Mouse (Mus musculus): ENCODE results near the gene Tesmin. TPM values are rescaled to one million over a fixed set of nuclear protein-coding genes. Genes with fewer than 3 reads are reported as not detected.

Tesmin gene
- polyA plus RNA-seq, 1 experiment from 2014 or later, result 0.24 TPM

DNA sequence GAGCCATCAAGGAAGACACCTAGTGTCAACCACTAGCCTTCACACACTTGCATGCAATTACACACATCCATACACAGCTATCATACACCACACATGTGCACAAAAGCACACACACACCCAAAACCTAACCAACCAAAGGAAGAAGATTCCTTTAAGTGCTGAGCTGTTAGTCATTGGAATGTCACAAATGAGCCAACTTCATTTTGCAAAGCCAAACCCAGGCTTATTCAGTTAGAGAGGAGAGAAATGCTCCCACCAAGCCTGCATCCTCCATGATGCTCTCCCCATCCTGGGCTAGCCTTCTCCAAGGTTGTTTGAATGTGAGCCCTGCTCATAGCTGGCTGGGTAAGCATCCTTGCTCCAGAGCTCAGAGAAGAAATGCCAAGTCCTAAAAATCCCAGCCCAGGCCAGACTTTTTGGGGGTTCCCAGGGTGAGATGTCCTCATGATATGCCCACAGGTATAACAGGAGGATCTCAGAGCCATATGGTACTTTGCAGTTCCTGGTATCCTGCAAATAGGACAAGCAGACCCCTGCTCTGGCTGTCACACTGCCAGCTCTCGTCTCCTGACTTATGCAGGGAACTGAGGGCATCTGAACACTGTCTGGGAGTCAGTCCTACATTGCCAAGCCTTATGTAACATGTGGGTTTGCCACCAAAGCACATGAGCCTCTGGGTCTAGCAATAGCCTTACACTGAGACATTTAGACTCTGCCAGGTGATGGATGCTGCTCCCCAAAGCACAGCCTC is 17.0 kb downstream of the Tesmin start:
- Histone ChIP-seq H3K36me3 (ENCODE audit: control insufficient read depth, insufficient read depth) (no peaks in the 10 kb centered on the region), H3K4me3 (replicated peaks; ENCODE audit: low read length) (no peak overlapping the region), H3K9me3 (ENCODE audit: control insufficient read depth, low read length) (no peaks in the 10 kb centered on the region; the same call in 1 of the 2 replicates), H3K4me1 (replicated peaks; ENCODE audit: control insufficient read depth, insufficient read depth, low read length) (no peaks in the 10 kb centered on the region), H3K9ac (replicated peaks; ENCODE audit: low read depth, low read length) (no peak overlapping the region), H3K27me3 (replicated peaks; ENCODE audit: control insufficient read depth, insufficient read depth, low read length) (no peaks in the 10 kb centered on the region), H3K27ac (ENCODE audit: low read length) (no peak overlapping the region), H3K4me2 (ENCODE audit: low read length) (no peak overlapping the region)
- WGBS, result 60% methylated on average over 1 of the region's 1 CpGs
- ATAC-seq, result no peak

DNA sequence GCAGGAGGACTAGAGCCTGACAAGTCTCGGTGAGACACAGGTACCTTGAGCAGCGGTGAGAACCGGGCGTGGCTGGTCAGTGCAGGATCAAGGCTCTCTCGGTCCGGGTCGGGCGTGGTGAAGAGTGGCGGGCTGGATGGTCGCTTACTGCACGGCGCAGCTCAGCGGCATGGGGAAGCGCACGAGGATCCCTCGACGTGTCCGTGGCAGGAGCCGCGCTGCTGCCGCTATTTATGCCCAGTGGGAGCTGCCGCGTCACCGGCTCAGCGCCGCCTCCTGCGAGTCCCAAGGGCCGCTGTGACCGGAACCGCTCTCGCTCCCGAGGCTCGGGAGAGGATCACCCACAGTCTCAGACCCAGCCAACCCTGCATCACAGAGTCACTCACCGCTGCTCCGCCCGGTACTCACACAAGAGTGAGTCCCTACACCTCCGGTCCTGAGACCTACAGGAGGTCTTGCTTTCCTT is 25.6 kb downstream of the Tesmin start, which contains the start of gene Gal:
TSS of gene Gal (minus strand) at position 277 of the 466 bp plus-strand sequence.
- 2% methylated on average over 37 of the region's 37 CpGs for WGBS
- ATAC-seq, result peak; percentile 54
- peaks cover 7% of the 10 kb centered on the region; the same call in 1 of the 2 replicates for H3K27me3 ChIP-seq (replicated peaks; ENCODE audit: control insufficient read depth, insufficient read depth, low read length)

DNA sequence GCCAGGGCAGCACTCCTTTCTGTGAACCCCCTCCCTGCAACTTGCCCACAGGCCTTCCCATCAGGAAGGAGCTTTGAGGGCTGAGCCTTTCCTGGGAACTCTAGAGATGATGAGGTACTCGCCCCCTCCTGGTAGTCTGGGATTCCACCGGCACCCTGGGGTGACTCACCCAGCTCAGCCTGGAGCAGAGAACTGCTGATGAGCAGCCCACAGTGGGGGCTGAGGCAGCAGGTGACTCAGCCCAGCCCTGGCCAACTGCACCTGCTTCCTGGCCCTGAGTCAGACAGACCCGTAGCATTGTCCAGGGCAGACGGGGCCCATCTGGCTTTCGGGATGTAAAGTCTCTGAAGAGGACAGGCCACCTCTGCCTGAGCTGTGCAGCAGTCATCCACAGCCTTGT is 30.6 kb downstream of the Tesmin start:
- Histone ChIP-seq H3K4me2 (ENCODE audit: low read length) (no peak overlapping the region), H3K36me3 (ENCODE audit: control insufficient read depth, insufficient read depth) (no peaks in the 10 kb centered on the region), H3K4me1 (replicated peaks; ENCODE audit: control insufficient read depth, insufficient read depth, low read length) (peaks cover 3% of the 10 kb centered on the region), H3K27me3 (replicated peaks; ENCODE audit: control insufficient read depth, insufficient read depth, low read length) (0 out of 2 replicates have a peak, but pooled peaks cover 3% of the 10 kb centered on the region), H3K9ac (replicated peaks; ENCODE audit: low read depth, low read length) (no peak overlapping the region), H3K27ac (ENCODE audit: low read length) (no peak overlapping the region), H3K4me3 (replicated peaks; ENCODE audit: low read length) (no peak overlapping the region), H3K9me3 (ENCODE audit: control insufficient read depth, low read length) (no peaks in the 10 kb centered on the region)
- 56% methylated on average over 5 of the region's 5 CpGs for WGBS
- ATAC-seq, result no peak

More for the DNA sequence above, 25.6 kb downstream of the Tesmin start, which contains the start of gene Gal:
- Histone ChIP-seq H3K4me1 (replicated peaks; ENCODE audit: control insufficient read depth, insufficient read depth, low read length) (peaks cover 5% of the 10 kb centered on the region), H3K9ac (replicated peaks; ENCODE audit: low read depth, low read length) (peak within 1 kb of the TSS; percentile 41), H3K9me3 (ENCODE audit: control insufficient read depth, low read length) (no peaks in the 10 kb centered on the region), H3K4me2 (ENCODE audit: low read length) (peak within 1 kb of the TSS; percentile 47), H3K4me3 (replicated peaks; ENCODE audit: low read length) (peak within 1 kb of the TSS; percentile 37), H3K36me3 (ENCODE audit: control insufficient read depth, insufficient read depth) (no peaks in the 10 kb centered on the region), H3K27ac (ENCODE audit: low read length) (no peak within 1 kb of the TSS)

DNA sequence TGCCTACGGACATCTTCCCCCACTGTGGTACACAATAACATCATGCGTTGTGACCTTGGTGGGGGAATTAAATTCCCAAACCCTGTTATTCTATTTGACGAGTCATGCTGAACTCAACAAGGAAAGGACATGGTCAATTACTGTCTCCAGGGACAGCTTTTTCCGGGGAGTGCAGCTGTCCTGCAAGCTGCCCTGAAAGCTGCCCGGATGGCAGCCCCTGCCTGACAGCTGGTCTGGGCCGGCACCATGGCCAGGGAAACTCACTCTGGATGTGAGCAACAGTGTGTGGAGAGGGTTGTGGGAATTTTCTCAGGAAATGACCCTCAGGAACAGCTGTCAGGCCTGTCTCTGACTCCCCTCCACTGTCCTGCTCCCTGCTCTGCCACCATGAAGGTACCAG is 33.8 kb downstream of the Tesmin start:
- H3K36me3 ChIP-seq (ENCODE audit: control insufficient read depth, insufficient read depth), result no peaks in the 10 kb centered on the region
- H3K4me1 ChIP-seq (replicated peaks; ENCODE audit: control insufficient read depth, insufficient read depth, low read length), result no peaks in the 10 kb centered on the region
- H3K27ac ChIP-seq (ENCODE audit: low read length), result no peak overlapping the region
- no peak overlapping the region for H3K4me3 ChIP-seq (replicated peaks; ENCODE audit: low read length)
- no peaks in the 10 kb centered on the region for H3K27me3 ChIP-seq (replicated peaks; ENCODE audit: control insufficient read depth, insufficient read depth, low read length)
- 46% methylated on average over 6 of the region's 6 CpGs for WGBS
- H3K9me3 ChIP-seq (ENCODE audit: control insufficient read depth, low read length), result no peaks in the 10 kb centered on the region
- H3K9ac ChIP-seq (replicated peaks; ENCODE audit: low read depth, low read length), result no peak overlapping the region
- no peak for ATAC-seq
- no peak overlapping the region for H3K4me2 ChIP-seq (ENCODE audit: low read length)

DNA sequence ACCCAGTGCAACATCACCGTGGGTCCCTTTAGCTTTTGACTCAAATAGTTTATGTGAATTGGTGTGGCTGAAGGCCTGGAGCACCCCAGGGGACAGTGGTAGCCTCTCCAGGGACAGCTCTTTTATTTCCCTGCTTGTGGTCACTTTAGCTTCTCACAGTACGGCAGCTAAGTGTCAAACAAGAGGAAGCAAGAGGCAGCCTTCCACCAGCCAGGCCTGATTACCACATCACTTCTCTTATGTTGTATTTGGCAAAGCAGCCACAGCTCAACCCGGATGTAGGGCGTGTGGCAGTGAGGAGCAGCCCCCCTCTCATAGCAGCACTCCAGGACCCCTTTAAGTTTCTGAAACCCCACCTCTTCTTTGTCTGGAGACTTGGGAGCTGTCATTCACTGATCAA is 34.3 kb downstream of the Tesmin start:
- Histone ChIP-seq H3K9me3 (ENCODE audit: control insufficient read depth, low read length) (no peaks in the 10 kb centered on the region), H3K27me3 (replicated peaks; ENCODE audit: control insufficient read depth, insufficient read depth, low read length) (no peaks in the 10 kb centered on the region), H3K36me3 (ENCODE audit: control insufficient read depth, insufficient read depth) (no peaks in the 10 kb centered on the region), H3K4me1 (replicated peaks; ENCODE audit: control insufficient read depth, insufficient read depth, low read length) (no peaks in the 10 kb centered on the region), H3K27ac (ENCODE audit: low read length) (no peak overlapping the region), H3K9ac (replicated peaks; ENCODE audit: low read depth, low read length) (no peak overlapping the region), H3K4me2 (ENCODE audit: low read length) (no peak overlapping the region), H3K4me3 (replicated peaks; ENCODE audit: low read length) (no peak overlapping the region)
- ATAC-seq, result no peak
- WGBS, result 60% methylated on average over 4 of the region's 4 CpGs

DNA sequence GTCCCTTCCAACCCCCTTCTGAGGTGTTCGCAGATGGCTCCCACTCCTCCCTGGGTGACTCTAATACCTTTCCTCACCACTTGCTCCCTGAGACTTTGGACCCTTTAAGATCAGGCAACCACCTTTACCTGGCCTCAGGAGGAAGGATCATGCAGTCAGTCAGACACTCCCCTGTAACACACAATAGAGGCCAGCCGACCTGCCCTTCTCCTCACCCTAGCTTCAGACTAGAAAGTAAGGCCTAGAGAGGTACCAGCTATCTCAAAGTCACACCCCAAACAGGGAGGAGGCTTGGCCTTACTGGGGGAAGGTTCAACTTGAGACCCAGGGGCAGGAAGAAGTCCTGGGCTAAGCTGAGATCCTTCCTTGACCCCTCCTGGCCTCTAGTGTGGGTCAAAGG is 35.6 kb downstream of the Tesmin start:
- Histone ChIP-seq H3K4me2 (ENCODE audit: low read length) (no peak overlapping the region), H3K4me3 (replicated peaks; ENCODE audit: low read length) (no peak overlapping the region), H3K36me3 (ENCODE audit: control insufficient read depth, insufficient read depth) (no peaks in the 10 kb centered on the region), H3K9ac (replicated peaks; ENCODE audit: low read depth, low read length) (no peak overlapping the region), H3K9me3 (ENCODE audit: control insufficient read depth, low read length) (no peaks in the 10 kb centered on the region), H3K27ac (ENCODE audit: low read length) (no peak overlapping the region), H3K27me3 (replicated peaks; ENCODE audit: control insufficient read depth, insufficient read depth, low read length) (no peaks in the 10 kb centered on the region), H3K4me1 (replicated peaks; ENCODE audit: control insufficient read depth, insufficient read depth, low read length) (peaks cover 5% of the 10 kb centered on the region; the same call in 1 of the 2 replicates)
- no peak for ATAC-seq
- WGBS, result 91% methylated on average over 2 of the region's 2 CpGs

DNA sequence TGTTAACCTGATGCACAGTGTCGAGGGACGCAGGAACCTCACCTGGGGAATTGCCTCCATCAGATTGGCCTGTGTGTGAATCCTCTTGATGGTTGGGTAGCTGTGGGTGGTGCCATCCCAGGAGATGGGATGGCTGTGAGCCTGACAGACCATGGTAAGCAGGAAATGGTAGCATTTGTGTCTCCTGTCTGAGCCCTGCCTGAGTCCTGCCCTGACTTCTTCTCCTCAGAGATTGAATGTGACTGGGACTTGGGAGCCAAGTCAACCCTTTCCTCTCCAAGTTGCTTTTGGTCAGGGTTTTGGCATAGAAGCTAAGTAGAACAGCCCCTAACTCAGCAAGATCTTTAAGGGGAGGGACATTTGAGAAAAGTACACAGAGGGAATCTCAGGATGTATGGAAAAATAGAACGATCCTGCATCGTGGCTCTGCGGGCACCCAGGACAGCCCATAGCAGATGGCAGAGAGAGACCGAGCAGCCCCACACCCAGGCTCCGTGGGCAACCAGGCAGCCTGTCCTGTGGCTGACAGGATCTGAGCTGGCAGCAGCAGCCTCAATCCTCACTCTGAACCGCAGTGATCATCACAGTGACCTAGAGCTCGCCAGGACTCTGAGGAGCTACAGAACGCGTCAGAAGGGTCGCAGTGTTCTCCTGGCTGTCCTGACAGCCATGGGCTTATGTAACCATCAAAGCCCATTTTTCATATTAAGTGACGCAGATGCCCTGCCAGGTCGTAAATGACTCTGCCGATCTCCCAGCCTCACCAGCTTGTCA is 39.6 kb downstream of the Tesmin start:
- no peak overlapping the region for H3K4me3 ChIP-seq (replicated peaks; ENCODE audit: low read length)
- no peak overlapping the region for H3K4me2 ChIP-seq (ENCODE audit: low read length)
- no peak overlapping the region for H3K27ac ChIP-seq (ENCODE audit: low read length)
- no peaks in the 10 kb centered on the region for H3K9me3 ChIP-seq (ENCODE audit: control insufficient read depth, low read length)
- no peaks in the 10 kb centered on the region for H3K36me3 ChIP-seq (ENCODE audit: control insufficient read depth, insufficient read depth)
- WGBS, result 81% methylated on average over 15 of the region's 15 CpGs
- H3K27me3 ChIP-seq (replicated peaks; ENCODE audit: control insufficient read depth, insufficient read depth, low read length), result no peaks in the 10 kb centered on the region
- H3K9ac ChIP-seq (replicated peaks; ENCODE audit: low read depth, low read length), result no peak overlapping the region
- peaks cover 8% of the 10 kb centered on the region; the same call in 1 of the 2 replicates for H3K4me1 ChIP-seq (replicated peaks; ENCODE audit: control insufficient read depth, insufficient read depth, low read length)
- no peak for ATAC-seq

DNA sequence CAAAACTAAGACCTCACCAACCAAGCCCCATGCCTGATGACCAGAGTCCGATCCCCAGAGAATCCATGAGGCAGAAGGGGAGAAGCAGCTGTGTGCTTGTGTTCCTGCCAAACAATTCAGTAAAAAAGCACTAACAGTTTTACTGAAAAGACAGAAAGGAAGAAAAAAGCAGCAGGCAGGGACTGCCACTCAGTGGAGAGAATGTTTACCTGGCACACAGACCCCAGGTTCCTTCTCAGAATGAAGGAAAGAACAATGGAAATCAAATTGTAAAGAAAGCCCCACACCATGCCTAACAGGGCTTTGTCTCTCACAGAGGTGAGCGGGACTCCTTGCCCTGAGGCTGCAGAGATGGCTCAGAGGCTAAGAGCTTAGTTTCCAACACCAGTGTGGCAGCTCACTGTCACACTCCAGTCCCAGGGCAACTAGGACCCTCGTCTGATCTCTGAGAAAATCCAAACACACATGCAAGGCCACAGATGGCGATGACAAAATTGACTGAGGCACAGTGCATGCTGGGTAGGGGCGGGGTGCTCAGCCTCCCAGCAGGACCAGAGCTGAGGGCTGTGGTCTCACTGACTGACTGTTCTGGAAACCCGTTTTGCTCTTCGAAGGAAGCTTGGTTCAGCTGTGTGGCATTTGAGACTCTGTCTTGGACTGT is 40.6 kb downstream of the Tesmin start:
- Histone ChIP-seq H3K36me3 (ENCODE audit: control insufficient read depth, insufficient read depth) (no peaks in the 10 kb centered on the region), H3K27me3 (replicated peaks; ENCODE audit: control insufficient read depth, insufficient read depth, low read length) (no peaks in the 10 kb centered on the region), H3K27ac (ENCODE audit: low read length) (peak overlapping the region; percentile 33), H3K4me2 (ENCODE audit: low read length) (no peak overlapping the region), H3K4me3 (replicated peaks; ENCODE audit: low read length) (no peak overlapping the region), H3K4me1 (replicated peaks; ENCODE audit: control insufficient read depth, insufficient read depth, low read length) (peaks cover 8% of the 10 kb centered on the region; the same call in 1 of the 2 replicates), H3K9me3 (ENCODE audit: control insufficient read depth, low read length) (no peaks in the 10 kb centered on the region), H3K9ac (replicated peaks; ENCODE audit: low read depth, low read length) (peak overlapping the region; percentile 12; the same call in 1 of the 2 replicates)
- ATAC-seq, result peak; percentile 59; the same call in 1 of the 2 replicates
- 34% methylated on average over 7 of the region's 7 CpGs for WGBS

DNA sequence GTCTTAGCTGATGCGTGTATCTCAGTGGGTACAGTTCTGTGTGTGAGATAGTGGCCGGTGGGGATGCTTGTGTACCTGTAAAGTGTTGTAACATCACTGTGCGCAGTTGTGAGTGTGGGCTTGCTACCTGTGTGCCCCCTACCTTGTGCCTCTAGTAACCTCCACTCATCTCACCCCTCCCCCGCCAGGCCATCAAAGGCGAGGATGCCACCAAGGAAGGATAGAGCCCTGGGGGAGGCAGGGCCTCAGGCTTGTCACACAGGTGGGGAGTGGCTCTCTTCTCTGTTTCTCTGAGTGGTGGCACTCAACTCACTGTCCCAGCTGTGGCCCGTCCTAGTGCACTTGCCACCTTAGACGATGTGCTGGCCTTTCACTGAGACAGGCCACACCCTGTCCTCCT is 42.4 kb downstream of the Tesmin start:
- no peaks in the 10 kb centered on the region for H3K36me3 ChIP-seq (ENCODE audit: control insufficient read depth, insufficient read depth)
- H3K9me3 ChIP-seq (ENCODE audit: control insufficient read depth, low read length), result no peaks in the 10 kb centered on the region
- no peak overlapping the region for H3K27ac ChIP-seq (ENCODE audit: low read length)
- 86% methylated on average over 7 of the region's 7 CpGs for WGBS
- peaks cover 8% of the 10 kb centered on the region; the same call in 1 of the 2 replicates for H3K4me1 ChIP-seq (replicated peaks; ENCODE audit: control insufficient read depth, insufficient read depth, low read length)
- H3K9ac ChIP-seq (replicated peaks; ENCODE audit: low read depth, low read length), result no peak overlapping the region
- no peak overlapping the region for H3K4me3 ChIP-seq (replicated peaks; ENCODE audit: low read length)
- ATAC-seq, result no peak
- H3K27me3 ChIP-seq (replicated peaks; ENCODE audit: control insufficient read depth, insufficient read depth, low read length), result no peaks in the 10 kb centered on the region
- H3K4me2 ChIP-seq (ENCODE audit: low read length), result no peak overlapping the region
